Mouse (Mus musculus) bone marrow macrophage, adult 2 months (primary cell): Measurements from ENCODE around the gene Adi1.

Experiments used
- CTCF ChIP-seq: IDR thresholded peaks from 2 replicates; pipeline ENCODE4 v1.5.1; 2012; ENCODE audit warnings: low read depth, mild to moderate bottlenecking, low read length, moderate library complexity
- POLR2A ChIP-seq: IDR thresholded peaks from 2 replicates; pipeline ENCODE4 v1.6.1; 2012; ENCODE audit warnings: mild to moderate bottlenecking, low read depth, low read length, borderline replicate concordance

- TF ChIP-seq CTCF (no peak), POLR2A (no peak)
These were observed 35.6 kb downstream of the Adi1 start for GRCm38 (mm10) chr12:28710566-28711185.
